Mouse (Mus musculus) bone marrow, adult 2 months (tissue): ENCODE results near the gene H2-DMb1.
A peak's percentile ranks its signal among the peaks of the same experiment; 100 is the strongest.

ENCODE experiments used
- CTCF ChIP-seq: fragments of 200-500 bp; IDR thresholded peaks from 2 replicates; pipeline ENCODE4 v1.5.1; 2011; ENCODE audit warnings: low read length, control low read depth; ENCODE audit not compliant: control insufficient read depth, insufficient read depth
- POLR2A ChIP-seq: fragments of 200-500 bp; IDR thresholded peaks from 2 replicates; pipeline ENCODE4 v1.6.1; 2011; ENCODE audit warnings: low read depth, mild to moderate bottlenecking, control low read depth, low read length, borderline replicate concordance; ENCODE audit not compliant: control insufficient read depth

GRCm38 (mm10) chr17:34122188-34122984 lies 30.5 kb upstream of the H2-DMb1 start, which contains the start of gene Brd2:
- TF ChIP-seq CTCF (no peak), POLR2A (peak; percentile 51; the same call in 1 of the 2 replicates)
